In the genomic region with DNA sequence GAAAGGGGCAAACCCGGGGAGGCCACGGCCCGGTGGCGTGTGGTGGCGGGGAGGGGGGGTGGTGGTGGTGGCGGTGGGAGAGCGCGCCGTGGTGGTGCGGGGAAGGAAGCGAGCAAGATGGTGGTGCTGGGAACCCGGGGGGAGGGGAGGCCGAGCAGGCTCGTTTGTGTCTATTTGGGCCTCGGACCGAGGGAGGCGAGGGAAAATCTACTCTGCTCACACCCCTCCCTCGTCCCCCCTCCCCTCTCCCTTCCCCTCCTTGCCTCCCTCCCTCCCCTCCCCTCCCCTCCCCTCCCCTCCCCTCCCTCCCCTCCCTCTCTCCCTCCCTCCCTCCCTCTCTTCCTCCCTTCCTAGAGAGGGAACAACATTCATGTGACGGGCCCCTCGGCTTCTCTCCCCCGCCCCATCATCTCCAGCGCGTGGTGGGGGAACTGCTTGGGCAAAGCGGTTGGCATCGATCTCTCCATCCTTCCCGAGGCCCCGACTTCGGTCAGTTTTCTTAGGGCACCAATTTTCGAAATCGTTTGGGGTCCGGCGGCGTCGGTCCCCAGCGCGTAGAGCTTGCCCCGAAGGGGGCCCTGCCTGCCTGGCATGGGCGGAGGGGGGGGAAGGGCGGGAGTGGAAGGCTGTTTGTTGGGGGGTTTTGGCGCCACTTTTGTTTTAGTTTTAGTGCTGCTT, we compare ENCODE assay signal across 8 mouse cellular contexts. TPM values are rescaled to one million over a fixed set of nuclear protein-coding genes. Genes with fewer than 3 reads are reported as not detected.
A peak's percentile ranks its signal among the peaks of the same experiment; 100 is the strongest.
DNase-seq lines count a peak whose midpoint lies in the region; ATAC-seq and TF ChIP-seq lines count a peak whose summit lies in the region.

No protein-coding gene starts in this region.

- H3K27me3 ChIP-seq in embryonic facial prominence, embryonic 11.5 days (ENCODE audit: control insufficient read depth, insufficient read depth, low read length) = no peaks in the 10 kb centered on the region
- H3K27me3 ChIP-seq in liver, adult 2 months (ENCODE audit: control insufficient read depth, insufficient read depth, low read length) = no peaks in the 10 kb centered on the region
- no peaks in the 10 kb centered on the region for H3K27me3 ChIP-seq in myocyte (ENCODE audit: control insufficient read depth, insufficient read depth, insufficient read length)
- no peaks in the 10 kb centered on the region for H3K27me3 ChIP-seq in splenic B cell, adult 2 months (ENCODE audit: control insufficient read depth, insufficient read depth, low read length, poor library complexity, severe bottlenecking)

- no peaks in the 10 kb centered on the region for H3K9me3 ChIP-seq in embryonic facial prominence, embryonic 11.5 days (replicated peaks; ENCODE audit: control insufficient read depth, low read length)

- ATAC-seq in embryonic facial prominence, embryonic 11.5 days (replicated peaks; ENCODE audit: insufficient number of reproducible peaks, low FRiP score, low TSS enrichment, low read depth) = peak; percentile 84

- WGBS in embryonic facial prominence, embryonic 11.5 days = 22% methylated on average over 15 of the region's 40 CpGs
- 0% methylated on average over 17 of the region's 40 CpGs for WGBS in liver, adult 2 months

- peak; percentile 77 for DNase-seq in layer of hippocampus, adult 11-12 months (ENCODE audit: low spot score)
- DNase-seq in layer of hippocampus, adult 9-10 months (ENCODE audit: low spot score) = no peak
- DNase-seq in embryonic facial prominence, embryonic 11.5 days (ENCODE audit: low spot score) = peak; percentile 84
- peak; percentile 53 for DNase-seq in heart, adult 8-10 months (ENCODE audit: low spot score)
- peak; percentile 76 for DNase-seq in kidney, adult 9 months
- DNase-seq in liver, adult 2 months (ENCODE audit: extremely low read depth, low read depth, low spot score) = peak; percentile 76
- peak; percentile 80 for DNase-seq in splenic B cell, adult 2 months (ENCODE audit: low read depth, low spot score)

- TF ChIP-seq POLR2A in liver, adult 2 months (IDR thresholded peaks at IDR 0.05; ENCODE audit: extremely low read depth, insufficient read depth, low read length) = peak; percentile 48; the same call in 1 of the 2 replicates
- peak; percentile 57 for TF ChIP-seq POLR2A in myocyte (IDR thresholded peaks at IDR 0.05; ENCODE audit: insufficient read length, low read depth)

- H3K4me1 ChIP-seq in embryonic facial prominence, embryonic 11.5 days (ENCODE audit: control insufficient read depth, insufficient read depth, low read length) = no peaks in the 10 kb centered on the region
- peaks cover 3% of the 10 kb centered on the region; the same call in 1 of the 2 replicates for H3K4me1 ChIP-seq in liver, adult 2 months (ENCODE audit: control insufficient read depth, insufficient read depth, low read length)

- H3K27ac ChIP-seq in embryonic facial prominence, embryonic 11.5 days (replicated peaks; ENCODE audit: low read depth, low read length) = peak overlapping the region; percentile 99
- peak overlapping the region; percentile 82 for H3K27ac ChIP-seq in liver, adult 2 months (replicated peaks; ENCODE audit: insufficient read depth, low read depth, low read length)

- no peak for TF ChIP-seq CTCF in liver, adult 2 months (IDR thresholded peaks at IDR 0.05; ENCODE audit: low read depth, low read length)

- H3K79me2 ChIP-seq in liver, adult 2 months (ENCODE audit: control insufficient read depth, insufficient read depth, low read length) = no peaks in the 10 kb centered on the region; the same call in 1 of the 2 replicates
- peaks cover 44% of the 10 kb centered on the region for H3K79me2 ChIP-seq in myocyte (ENCODE audit: control insufficient read depth, insufficient read depth)

- peak overlapping the region; percentile 95 for H3K9ac ChIP-seq in embryonic facial prominence, embryonic 11.5 days (replicated peaks; ENCODE audit: low read length)
- peak overlapping the region; percentile 99 for H3K9ac ChIP-seq in liver, adult 2 months (ENCODE audit: low read depth, low read length)

- no peaks in the 10 kb centered on the region for H3K36me3 ChIP-seq in embryonic facial prominence, embryonic 11.5 days (replicated peaks; ENCODE audit: control insufficient read depth, insufficient read depth, low read depth, low read length)
- no peaks in the 10 kb centered on the region for H3K36me3 ChIP-seq in liver, adult 2 months (ENCODE audit: control insufficient read depth, insufficient read depth, low read length)
- H3K36me3 ChIP-seq in myocyte (ENCODE audit: control insufficient read depth, insufficient read depth) = no peaks in the 10 kb centered on the region
- no peaks in the 10 kb centered on the region for H3K36me3 ChIP-seq in splenic B cell, adult 2 months (ENCODE audit: control insufficient read depth, insufficient read depth, low read length, poor library complexity, severe bottlenecking)

- peak overlapping the region; percentile 51 for H3K4me2 ChIP-seq in embryonic facial prominence, embryonic 11.5 days (ENCODE audit: low read depth, low read length)
- H3K4me2 ChIP-seq in myocyte (ENCODE audit: low read depth) = peak overlapping the region; percentile 81

- H3K4me3 ChIP-seq in embryonic facial prominence, embryonic 11.5 days (ENCODE audit: low read depth, low read length) = peak overlapping the region; percentile 62
- peak overlapping the region; percentile 98 for H3K4me3 ChIP-seq in liver, adult 2 months (ENCODE audit: insufficient read depth, low read depth, low read length)
- H3K4me3 ChIP-seq in myocyte = peak overlapping the region; percentile 59

- H3ac ChIP-seq in myocyte (ENCODE audit: control insufficient read depth, insufficient read length) = peak overlapping the region; percentile 76

TF ChIP-seq in myocyte, 11 proteins besides CTCF, POLR2A, EP300 and RAD21:
- no peak for TF ChIP-seq E2F4 (IDR thresholded peaks at IDR 0.05; ENCODE audit: insufficient read depth)
- TF ChIP-seq MYOD1 (IDR thresholded peaks at IDR 0.05; ENCODE audit: control insufficient read depth in 1 of 3, insufficient read length in 2 of 3, low read depth in 2 of 3) = no peak
- TF ChIP-seq SRF (IDR thresholded peaks at IDR 0.05; ENCODE audit: control insufficient read depth, insufficient read length, low read depth) = no peak
- TF ChIP-seq TCF3 (IDR thresholded peaks at IDR 0.05; ENCODE audit: insufficient read length, low read depth) = no peak
- TF ChIP-seq TCF12 (IDR thresholded peaks at IDR 0.05; ENCODE audit: insufficient read depth, poor library complexity, severe bottlenecking) = no peak
- TF ChIP-seq POLR2AphosphoS2 (IDR thresholded peaks at IDR 0.05; ENCODE audit: insufficient read length, low read depth) = no peak
- TF ChIP-seq MAX (IDR thresholded peaks at IDR 0.05; ENCODE audit: low read depth) = no peak
- no peak for TF ChIP-seq REST (IDR thresholded peaks at IDR 0.05; ENCODE audit: insufficient read depth, insufficient read length)
- no peak for TF ChIP-seq USF1 (IDR thresholded peaks at IDR 0.05; ENCODE audit: low read depth)
- TF ChIP-seq MYOG (IDR thresholded peaks at IDR 0.05; ENCODE audit: control insufficient read depth in 1 of 3, insufficient read depth in 1 of 3, insufficient read length in 2 of 3, low read depth in 2 of 3) = no peak
- TF ChIP-seq CEBPB (IDR thresholded peaks at IDR 0.05; ENCODE audit: insufficient read depth, poor library complexity, severe bottlenecking) = no peak

RNA-seq across cellular contexts. Expression of gene Stag2, which starts 1.4 kb away (rescaled TPM):
- polyA plus RNA-seq in embryonic facial prominence, embryonic 11.5 days (2014; fragmentation: Nextera tagmentation; extraction: Ambion mirVana) = 52.7 and 66.1 TPM in 2 replicates
- total RNA-seq in heart, adult 8-10 months (2022) = 10 to 100 TPM; 32.6 to 43.5 (median 37.6) TPM
- 62.2 and 66.2 TPM in 2 replicates for total RNA-seq in liver, adult 2 months (2014; rRNA removed)
- polyA plus RNA-seq in liver, adult 2 months (2012; rRNA removed) = 3.7 and 4.2 TPM in 2 replicates
- 8.2 TPM for polyA plus RNA-seq in myocyte (2012; fragmentation: generic; extraction: Trizol)
